Mouse (Mus musculus): ENCODE results near the gene Olfr1065.
"Not testable (repeated sequence)": the region's sequence is repeated elsewhere in the genome, so short reads cannot be mapped to it uniquely, and the experiment has no call there.

Gene Olfr1065

GRCm38 (mm10) chr2:86450491-86450890, at the start of gene Olfr1065:
Gene Olfr1065 (minus strand): TSS chr2:86450591.
- DNase-seq = not testable (repeated sequence)

GRCm38 (mm10) chr2:86487286-86487685, 36.9 kb upstream of the Olfr1065 start, which contains the start of gene Olfr228:
Gene Olfr228 (minus strand): TSS chr2:86487386.
- no peak for DNase-seq

DNA sequence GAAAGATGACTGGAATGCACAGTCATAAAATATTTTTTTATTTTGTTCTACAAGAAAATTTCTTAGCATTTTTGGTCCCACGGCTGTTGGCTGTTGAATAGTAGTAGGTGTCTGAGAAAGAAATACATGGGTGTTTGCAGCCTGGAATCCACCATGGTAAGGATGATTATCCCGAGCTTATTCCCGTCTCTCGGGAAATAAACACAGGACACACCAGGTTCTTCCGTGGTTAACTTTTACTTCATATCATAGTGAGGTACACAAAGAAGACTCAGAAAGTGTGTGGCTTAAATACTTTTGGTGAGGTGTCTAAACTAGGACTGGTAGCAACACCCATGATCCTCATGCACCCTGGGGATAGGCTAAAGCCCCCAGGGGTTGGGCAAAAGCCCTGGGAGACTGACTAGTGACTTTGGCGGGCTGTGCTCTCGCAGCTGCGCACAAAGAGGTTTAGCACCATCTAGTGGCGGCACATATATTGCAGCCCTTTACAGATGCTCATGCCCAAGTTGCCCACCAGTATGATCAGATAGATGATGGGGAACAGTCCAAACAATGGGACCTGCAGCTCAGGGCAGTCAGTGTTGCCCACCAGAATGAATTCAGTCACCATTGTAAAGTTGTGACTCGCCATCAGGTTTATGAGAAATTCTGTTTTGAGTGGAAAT, 14.2 kb upstream of the Olfr1065 start:
- DNase-seq = peak; percentile 29

- no peak for DNase-seq
Observed at GRCm38 (mm10) chr2:86460434-86460833, 10.0 kb upstream of the Olfr1065 start.

GRCm38 (mm10) chr2:86456169-86456568, 5.8 kb upstream of the Olfr1065 start, which contains the start of gene Olfr1066:
Gene Olfr1066 (minus strand): TSS chr2:86456269.
- DNase-seq = no peak

- not testable (repeated sequence) for DNase-seq
Observed at GRCm38 (mm10) chr2:86442101-86442500, 8.3 kb downstream of the Olfr1065 start.

GRCm38 (mm10) chr2:86428511-86428910, 21.9 kb downstream of the Olfr1065 start:
- DNase-seq = not testable (repeated sequence)

- not testable (repeated sequence) for DNase-seq
Observed at GRCm38 (mm10) chr2:86426649-86427048, 23.7 kb downstream of the Olfr1065 start, which contains the start of gene Olfr1062. Gene Olfr1062 (minus strand): TSS chr2:86426749.

GRCm38 (mm10) chr2:86413950-86414349, 36.4 kb downstream of the Olfr1065 start, which contains the start of gene Olfr1061:
Gene Olfr1061 (minus strand): TSS chr2:86414050.
- no peak for DNase-seq

GRCm38 (mm10) chr2:86395114-86395513, 55.3 kb downstream of the Olfr1065 start:
- DNase-seq = no peak

Data from liver (tissue).